Mouse (Mus musculus): ENCODE data around the gene Il9r.
A peak's percentile ranks its signal among the peaks of the same experiment; 100 is the strongest.

Gene Il9r

DNA sequence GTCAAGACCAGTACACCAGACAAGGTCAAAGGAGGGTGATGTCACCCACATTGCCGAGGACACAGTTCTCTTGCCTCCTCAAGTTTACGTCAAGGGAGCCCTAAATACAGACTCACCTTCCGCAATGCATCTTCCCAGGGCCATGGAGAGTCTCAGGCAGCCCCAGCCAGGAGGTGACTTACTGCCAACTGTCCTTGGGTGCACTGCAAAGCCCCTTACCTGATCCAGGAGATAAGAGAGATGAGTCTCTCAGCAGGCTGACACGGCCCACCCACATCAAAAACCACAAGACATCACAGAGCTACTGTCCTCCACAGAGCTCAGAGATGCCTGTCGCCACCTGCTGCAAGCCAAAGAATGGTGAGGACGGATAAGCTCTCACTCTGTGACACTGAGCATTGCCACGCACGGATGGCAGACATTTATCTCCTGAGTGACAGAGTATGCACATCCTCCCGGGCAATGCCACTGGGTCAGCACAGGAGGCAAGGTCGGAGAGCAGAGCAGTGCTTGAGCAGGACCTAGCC is at the start of gene Il9r:
Gene Il9r (minus strand): TSS at position 205 of the 527 bp plus-strand sequence.
- DNase-seq, result no peak

GRCm38 (mm10) chr11:32248350-32248749 is 48.3 kb upstream of the Il9r start:
- no peak for DNase-seq

DNA sequence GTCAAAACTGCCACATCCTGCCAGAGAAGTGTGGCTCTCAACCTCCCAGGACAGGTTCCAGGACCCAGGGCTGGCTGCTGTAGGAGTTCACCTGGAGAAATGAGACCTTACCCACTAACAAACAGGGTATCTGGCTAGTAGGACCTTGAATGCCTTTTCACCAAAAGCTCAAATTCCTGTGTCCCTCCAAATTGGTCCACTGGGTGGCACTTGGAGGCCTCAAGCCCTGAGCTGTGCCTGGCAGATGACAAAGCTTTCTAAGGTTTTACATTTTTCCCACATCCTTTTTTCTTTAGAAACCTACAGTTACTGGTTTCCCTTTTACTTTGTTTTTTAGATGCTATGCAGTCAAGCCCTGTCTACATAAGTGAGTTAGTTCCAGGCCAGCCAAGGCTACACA is 47.0 kb upstream of the Il9r start:
- DNase-seq, result no peak

DNA sequence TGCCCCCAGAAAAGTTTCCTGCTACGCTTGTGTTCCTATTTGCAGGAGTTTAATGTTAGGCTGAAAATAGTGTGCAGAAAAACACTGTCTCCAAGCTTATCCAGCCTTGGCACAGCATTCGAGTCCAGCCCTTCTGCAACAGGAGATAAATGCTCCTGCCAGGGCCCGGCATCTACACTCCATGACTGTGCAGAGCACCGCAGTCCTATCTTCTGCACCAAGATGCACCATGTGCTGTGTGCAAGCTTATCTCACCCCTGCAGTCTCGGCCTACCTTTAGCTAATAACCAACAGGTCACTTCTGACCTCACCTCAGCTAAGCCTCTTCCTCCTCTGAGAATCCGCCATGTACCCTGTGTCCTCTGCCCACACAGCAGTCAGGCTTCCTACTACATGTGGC is 45.5 kb upstream of the Il9r start:
- DNase-seq, result no peak

GRCm38 (mm10) chr11:32244617-32245016 is 44.5 kb upstream of the Il9r start:
- no peak for DNase-seq

DNA sequence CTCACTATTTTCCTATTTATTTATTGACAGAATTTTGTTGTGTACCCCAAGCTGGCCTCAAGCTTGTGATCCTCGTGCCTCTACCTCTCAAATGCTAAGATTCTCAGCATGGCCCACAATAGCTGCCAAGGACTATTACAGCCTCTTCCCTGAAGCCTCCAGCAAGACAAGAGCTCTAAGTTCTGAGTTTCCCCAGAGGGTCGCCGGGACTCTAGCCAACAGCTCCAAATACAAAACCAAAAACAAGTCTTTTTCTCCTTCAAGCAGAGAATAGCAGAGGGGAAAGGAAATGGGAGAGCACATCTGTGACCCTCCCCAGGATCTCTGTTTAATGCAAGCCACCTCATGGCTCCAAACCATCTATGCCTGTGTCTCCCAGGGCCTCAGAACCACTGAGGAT is 44.0 kb upstream of the Il9r start:
- DNase-seq, result no peak

- DNase-seq, result no peak
These were observed 43.3 kb upstream of the Il9r start for GRCm38 (mm10) chr11:32243205-32243955.

DNA sequence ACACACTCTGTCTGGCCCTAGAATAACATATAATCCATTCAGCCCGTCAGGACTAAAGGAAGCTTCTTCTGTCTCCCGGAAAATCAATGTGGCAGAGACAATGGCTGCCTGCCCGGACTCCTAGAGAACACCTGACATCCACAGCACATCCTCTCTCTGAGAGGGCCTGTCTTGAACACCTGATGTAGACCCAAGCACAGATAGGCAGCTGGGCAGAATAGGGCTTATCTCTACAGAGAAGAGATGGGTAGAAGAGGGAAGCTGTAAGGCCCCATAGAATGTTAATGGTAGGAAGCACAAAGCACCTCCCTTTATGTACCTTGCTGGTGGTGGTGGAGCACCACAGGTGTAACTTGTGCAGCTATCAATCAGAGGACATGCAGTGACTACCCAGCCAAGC is 42.1 kb upstream of the Il9r start:
- no peak for DNase-seq

- DNase-seq, result no peak
These were observed 41.3 kb upstream of the Il9r start for GRCm38 (mm10) chr11:32241391-32241790.

- DNase-seq, result peak; percentile 84
These were observed 38.2 kb upstream of the Il9r start for GRCm38 (mm10) chr11:32238093-32238860.

GRCm38 (mm10) chr11:32237411-32237795 is 37.3 kb upstream of the Il9r start:
- no peak for DNase-seq

- peak; percentile 78 for DNase-seq
These were observed 36.8 kb upstream of the Il9r start for GRCm38 (mm10) chr11:32236712-32237410.

DNA sequence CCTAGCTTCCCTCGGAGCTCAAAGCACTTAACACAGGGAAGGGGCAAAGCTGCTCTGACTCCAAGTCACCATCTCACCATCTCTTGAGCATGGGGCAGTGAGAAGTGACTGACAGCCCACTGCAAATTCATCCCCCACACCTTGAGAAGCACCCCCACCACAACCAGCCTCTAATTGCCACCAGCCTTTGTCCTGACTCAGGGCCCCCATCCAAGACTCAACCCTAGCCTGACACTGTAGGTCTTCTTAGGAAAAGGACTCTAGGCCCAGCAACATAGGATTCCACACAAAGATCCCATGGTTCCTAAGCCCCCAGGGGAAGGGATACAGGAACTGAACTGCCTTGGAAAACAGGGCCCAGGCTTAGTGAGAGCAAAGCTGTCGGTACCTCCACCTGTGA is 36.1 kb upstream of the Il9r start:
- DNase-seq, result no peak

DNA sequence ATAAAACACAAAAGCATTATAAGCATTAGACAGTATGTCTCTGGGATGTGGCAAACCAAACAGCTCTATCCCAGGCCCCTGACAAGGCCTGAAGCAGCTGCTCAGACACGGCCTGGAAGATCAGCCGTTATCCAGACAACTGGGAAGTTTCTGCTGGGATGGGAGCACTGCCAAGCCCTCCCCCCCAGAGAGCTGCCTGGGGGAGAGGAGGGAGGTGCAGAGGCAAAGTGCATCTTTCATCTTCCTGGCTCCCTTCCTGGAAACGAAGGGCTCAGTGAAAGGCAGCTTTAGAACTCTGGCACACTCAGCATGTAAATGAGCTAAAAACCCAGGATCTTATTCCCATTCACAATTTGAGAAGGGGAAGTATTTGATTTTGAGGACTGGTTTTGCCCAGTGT is 35.6 kb upstream of the Il9r start:
- DNase-seq, result peak; percentile 45

- no peak for DNase-seq
These were observed 34.9 kb upstream of the Il9r start for GRCm38 (mm10) chr11:32234816-32235485.

GRCm38 (mm10) chr11:32233895-32234294 is 33.8 kb upstream of the Il9r start:
- DNase-seq, result no peak

DNA sequence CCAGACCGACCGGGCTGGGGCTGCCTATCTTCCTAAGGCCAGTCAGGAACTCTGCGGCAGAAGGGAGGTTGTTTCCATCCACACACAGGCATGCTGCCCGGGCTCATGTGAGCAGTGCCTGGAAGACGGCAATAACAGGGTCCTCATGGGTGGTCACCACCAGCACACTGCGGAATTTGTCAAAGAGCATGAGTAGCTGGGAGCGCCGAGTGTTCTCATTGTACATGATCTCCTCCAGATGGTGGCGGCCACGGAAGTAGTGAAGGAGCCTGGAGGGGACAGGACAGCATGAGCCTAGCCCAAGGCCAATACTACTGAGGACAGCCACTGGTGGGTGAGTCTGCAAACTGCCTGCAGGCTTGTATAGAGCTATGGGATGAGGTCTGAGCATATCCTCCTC is 32.8 kb upstream of the Il9r start:
- no peak for DNase-seq

DNA sequence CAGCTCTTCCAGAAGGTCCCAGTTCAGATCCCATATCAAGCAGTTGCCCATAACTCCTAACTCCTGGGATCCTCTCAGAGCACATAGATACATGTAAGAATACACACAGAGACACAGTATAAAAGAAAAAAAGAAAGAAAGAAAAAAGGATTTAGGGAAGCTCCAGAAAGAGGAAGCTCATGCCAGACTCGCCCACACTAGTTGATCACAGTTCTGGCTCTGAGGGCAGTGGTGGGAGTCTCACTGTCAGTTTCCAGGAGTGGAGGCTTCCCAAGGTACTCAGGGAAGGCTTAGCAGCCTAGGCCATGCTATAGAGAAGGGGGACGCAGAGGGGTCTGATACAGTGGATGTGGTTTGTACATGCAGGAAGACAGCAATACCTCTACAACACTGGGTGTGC is 31.0 kb upstream of the Il9r start:
- DNase-seq, result no peak

DNA sequence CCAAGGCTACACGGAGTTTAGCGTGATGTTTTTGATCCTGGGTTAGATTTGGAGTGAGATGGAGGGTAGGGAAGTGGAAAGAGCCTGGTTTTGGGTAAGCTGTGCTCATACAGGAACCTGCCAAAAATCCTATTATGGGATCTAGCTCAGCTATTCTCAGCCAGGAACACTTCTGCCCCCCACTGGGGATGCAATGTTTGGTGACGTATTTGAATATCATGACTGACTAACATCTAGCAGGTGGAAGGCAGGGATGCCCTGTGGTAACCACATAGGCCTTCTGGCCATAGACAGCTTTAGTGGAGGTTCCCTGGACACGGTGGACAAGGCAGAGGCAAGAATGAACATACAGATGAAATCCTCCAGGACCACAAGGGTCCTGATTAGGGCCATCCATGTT is 30.1 kb upstream of the Il9r start:
- DNase-seq, result peak; percentile 53

GRCm38 (mm10) chr11:32228292-32228845 is 28.3 kb upstream of the Il9r start:
- no peak for DNase-seq

DNA sequence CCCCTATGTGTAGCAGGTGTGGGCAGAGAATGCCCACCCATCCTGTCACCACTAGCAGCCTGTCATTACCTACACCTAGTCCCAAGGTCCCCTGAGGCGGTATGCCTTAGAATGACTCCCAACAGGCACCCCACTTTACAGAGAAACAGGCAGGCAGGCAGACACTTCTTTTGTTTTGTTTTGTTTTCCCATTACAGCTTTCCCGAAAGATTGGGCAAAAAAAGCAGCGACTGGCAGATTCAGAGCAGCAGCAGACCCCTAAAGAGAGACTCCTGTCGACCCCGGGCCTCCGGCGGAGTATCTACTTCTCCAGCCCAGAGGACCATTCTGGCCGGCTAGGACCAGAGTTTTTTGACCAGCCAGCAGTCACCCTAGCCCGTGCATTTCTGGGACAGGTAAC is 27.5 kb upstream of the Il9r start:
- no peak for DNase-seq

GRCm38 (mm10) chr11:32227041-32227440 is 27.0 kb upstream of the Il9r start:
- no peak for DNase-seq

Data from lung, postnatal 36 days (tissue).